Mouse (Mus musculus) CD4-positive, CD25-positive, alpha-beta regulatory T cell (primary cell): Measurements from ENCODE around the gene Kcna1. TPM values are rescaled to one million over a fixed set of nuclear protein-coding genes. Genes with fewer than 3 reads are reported as not detected.

Experiments
- polyA plus RNA-seq: library from polyadenylated mRNA; unstranded; fragments of 100-300 nt; shearing (Covaris generic); gene quantifications from one replicate; pipeline ENCODE4 v1.2.1, GENCODE M21; 2017

Kcna1 gene
- 0.11 TPM for polyA plus RNA-seq

GRCm38 (mm10) chr6:126646381-126646780 is at the start of gene Kcna1:
Gene Kcna1 (minus strand): TSS chr6:126646384.

Other genes with a start within 250 kb of the Kcna1 start
- not detected for gene Kcna5, start 111.0 kb downstream of the Kcna1 start, polyA plus RNA-seq
- not detected for gene Kcna6, start 94.3 kb upstream of the Kcna1 start, polyA plus RNA-seq
- 151 TPM for gene Ndufa9, start 202.8 kb upstream of the Kcna1 start, polyA plus RNA-seq
- gene Akap3, start 206.7 kb upstream of the Kcna1 start, polyA plus RNA-seq: not detected